Mouse (Mus musculus): ENCODE measurements around the gene Cox8b. TPM values are rescaled to one million over a fixed set of nuclear protein-coding genes. Genes with fewer than 3 reads are reported as not detected.
A peak's percentile ranks its signal among the peaks of the same experiment; 100 is the strongest.

The Cox8b gene
- total RNA-seq, 1 experiment = not detected

DNA sequence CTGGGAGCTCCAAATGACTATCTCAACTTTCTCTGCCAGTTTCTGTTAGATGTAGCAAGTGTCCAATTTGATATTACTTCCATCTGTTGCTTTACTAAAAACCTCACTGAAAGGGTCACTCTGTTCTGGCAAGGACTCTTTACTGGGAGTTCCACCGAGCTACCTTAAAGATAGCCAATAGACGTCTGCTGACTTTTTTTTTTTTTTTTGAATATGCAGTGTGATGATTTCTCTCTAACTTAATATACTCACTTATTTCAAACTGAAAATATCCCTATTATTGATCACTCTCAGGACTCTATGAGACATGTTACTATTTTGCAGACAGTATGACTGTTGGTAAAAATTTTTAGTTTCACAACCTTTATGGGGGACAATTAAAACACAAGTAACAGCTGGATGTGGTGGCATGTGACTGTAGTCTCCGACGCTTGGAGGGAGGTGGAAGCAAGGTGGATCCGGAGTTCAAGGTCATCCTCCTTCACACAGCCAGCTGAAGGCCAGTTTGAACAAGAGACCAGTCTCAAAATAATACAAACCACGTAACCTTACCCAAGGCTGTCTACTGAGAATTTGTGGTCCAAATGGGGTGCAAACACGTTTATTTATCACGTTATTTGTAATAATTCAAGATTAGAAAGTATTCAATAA, 19.3 kb downstream of the Cox8b start:
- Histone ChIP-seq H3K27ac (ENCODE audit: insufficient read depth, low read depth, low read length, poor library complexity, severe bottlenecking) (no peak overlapping the region; the same call in 1 of the 2 replicates), H3K9ac (ENCODE audit: insufficient read depth, low read depth, low read length, poor library complexity, severe bottlenecking) (peak overlapping the region; percentile 71), H3K4me3 (ENCODE audit: insufficient read depth in 1 of 2, low read depth in 1 of 2, low read length in 2 of 2, poor library complexity in 1 of 2, severe bottlenecking in 1 of 2) (peak overlapping the region; percentile 83 to 95), H3K4me1 (ENCODE audit: control insufficient read depth in 2 of 2, insufficient read depth in 2 of 2, low read length in 2 of 2, poor library complexity in 1 of 2) (0 out of 4 replicates have a peak, but pooled peaks cover 0 to 3% of the 10 kb centered on the region in 2 experiments), H3K9me3 (ENCODE audit: control insufficient read depth, insufficient read depth, low read depth, low read length) (no peaks in the 10 kb centered on the region), H3K36me3 (ENCODE audit: control insufficient read depth, insufficient read depth, low read length, poor library complexity, severe bottlenecking) (peaks cover 21% of the 10 kb centered on the region)
- TF ChIP-seq ZNF384 (IDR thresholded peaks at IDR 0.05; ENCODE audit: low read depth, low read length) (0 out of 2 replicates have a peak, but pooled peaks have one; percentile 33), ZC3H11A (IDR thresholded peaks at IDR 0.05; ENCODE audit: borderline replicate concordance, low read depth, low read length) (no peak)
- DNase-seq (ENCODE audit: low read depth, low spot score) = no peak
- in situ Hi-C loops (cut with MboI; ENCODE audit: low sequenced_read_pairs in 2 of 2, unreplicated experiment in 2 of 2) = no loop called here

DNA sequence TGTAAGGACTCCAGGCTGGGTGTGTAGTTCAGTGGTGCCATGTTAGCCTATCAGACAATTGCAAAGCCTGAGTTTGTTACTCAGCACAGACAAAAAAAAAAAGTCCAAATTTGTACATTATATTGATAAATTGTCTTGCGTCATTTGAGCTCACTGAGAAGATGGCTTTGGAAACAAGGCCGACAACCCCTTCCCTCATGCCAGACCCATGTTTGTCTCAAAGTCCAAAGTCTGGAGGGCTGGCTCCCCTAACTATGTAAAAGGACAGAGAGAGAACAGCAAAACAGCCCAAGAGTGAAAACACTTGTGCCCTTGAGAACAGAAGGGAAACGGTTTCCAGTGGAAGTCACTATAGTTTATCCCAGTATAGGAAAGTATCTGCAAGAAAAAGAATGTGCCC, 19.8 kb downstream of the Cox8b start:
- TF ChIP-seq HCFC1 (IDR thresholded peaks at IDR 0.05; ENCODE audit: borderline replicate concordance, insufficient read depth, low read length) (no peak), CHD2 (IDR thresholded peaks at IDR 0.05; ENCODE audit: low read depth, low read length) (no peak)
- no peak overlapping the region for H3K9ac ChIP-seq (ENCODE audit: insufficient read depth, low read depth, low read length, poor library complexity, severe bottlenecking)
- peaks cover 21% of the 10 kb centered on the region for H3K36me3 ChIP-seq (ENCODE audit: control insufficient read depth, insufficient read depth, low read length, poor library complexity, severe bottlenecking)
- H3K4me1 ChIP-seq (ENCODE audit: control insufficient read depth in 2 of 2, insufficient read depth in 2 of 2, low read length in 2 of 2, poor library complexity in 1 of 2) = 0 out of 4 replicates have a peak, but pooled peaks cover 0 to 3% of the 10 kb centered on the region in 2 experiments
- H3K9me3 ChIP-seq (ENCODE audit: control insufficient read depth, insufficient read depth, low read depth, low read length) = no peaks in the 10 kb centered on the region
- in situ Hi-C loops (cut with MboI; ENCODE audit: low sequenced_read_pairs in 2 of 2, unreplicated experiment in 2 of 2) = no loop called here
- no peak for DNase-seq (ENCODE audit: low read depth, low spot score)
- no peak overlapping the region for H3K27ac ChIP-seq (ENCODE audit: insufficient read depth, low read depth, low read length, poor library complexity, severe bottlenecking)
- H3K4me3 ChIP-seq (ENCODE audit: insufficient read depth in 1 of 2, low read depth in 1 of 2, low read length in 2 of 2, poor library complexity in 1 of 2, severe bottlenecking in 1 of 2) = no peak overlapping the region

DNA sequence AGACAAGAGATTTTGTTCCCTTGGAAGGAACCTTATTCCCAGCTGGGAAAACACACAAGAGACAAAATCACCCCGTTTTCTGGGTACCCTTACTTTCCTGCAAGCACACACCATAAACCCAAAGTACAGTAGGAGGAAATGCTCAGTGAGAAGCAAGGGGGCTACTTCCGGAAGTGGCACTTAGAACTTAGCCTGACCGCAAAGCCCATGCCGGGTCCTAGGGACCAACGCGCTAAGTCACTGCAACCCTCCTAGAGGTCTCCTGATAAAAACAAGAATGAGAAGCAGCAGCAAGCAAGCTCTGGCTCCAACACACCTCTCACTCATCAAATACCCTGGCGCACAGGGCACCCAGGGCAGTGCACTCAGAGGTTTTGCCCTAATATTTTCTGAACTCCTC, 20.9 kb downstream of the Cox8b start:
- no peak for TF ChIP-seq MAFK (IDR thresholded peaks at IDR 0.05; ENCODE audit: insufficient read depth, low read depth, low read length)
- no peak for TF ChIP-seq CHD2 (IDR thresholded peaks at IDR 0.05; ENCODE audit: low read depth, low read length)
- TF ChIP-seq HCFC1 (IDR thresholded peaks at IDR 0.05; ENCODE audit: borderline replicate concordance, insufficient read depth, low read length) = no peak
- no peak for TF ChIP-seq ZNF384 (IDR thresholded peaks at IDR 0.05; ENCODE audit: low read depth, low read length)
- TF ChIP-seq ZC3H11A (IDR thresholded peaks at IDR 0.05; ENCODE audit: borderline replicate concordance, low read depth, low read length) = no peak
- H3K36me3 ChIP-seq (ENCODE audit: control insufficient read depth, insufficient read depth, low read length, poor library complexity, severe bottlenecking) = peaks cover 28% of the 10 kb centered on the region
- in situ Hi-C loops (cut with MboI; ENCODE audit: low sequenced_read_pairs in 2 of 2, unreplicated experiment in 2 of 2) = no loop called here
- no peak overlapping the region for H3K9ac ChIP-seq (ENCODE audit: insufficient read depth, low read depth, low read length, poor library complexity, severe bottlenecking)
- no peaks in the 10 kb centered on the region for H3K9me3 ChIP-seq (ENCODE audit: control insufficient read depth, insufficient read depth, low read depth, low read length)
- H3K4me1 ChIP-seq (ENCODE audit: control insufficient read depth in 2 of 2, insufficient read depth in 2 of 2, low read length in 2 of 2, poor library complexity in 1 of 2) = 0 out of 4 replicates have a peak, but pooled peaks cover 0 to 3% of the 10 kb centered on the region in 2 experiments
- no peak overlapping the region for H3K27ac ChIP-seq (ENCODE audit: insufficient read depth, low read depth, low read length, poor library complexity, severe bottlenecking)
- no peak for DNase-seq (ENCODE audit: low read depth, low spot score)
- H3K4me3 ChIP-seq (ENCODE audit: insufficient read depth in 1 of 2, low read depth in 1 of 2, low read length in 2 of 2, poor library complexity in 1 of 2, severe bottlenecking in 1 of 2) = no peak overlapping the region

DNA sequence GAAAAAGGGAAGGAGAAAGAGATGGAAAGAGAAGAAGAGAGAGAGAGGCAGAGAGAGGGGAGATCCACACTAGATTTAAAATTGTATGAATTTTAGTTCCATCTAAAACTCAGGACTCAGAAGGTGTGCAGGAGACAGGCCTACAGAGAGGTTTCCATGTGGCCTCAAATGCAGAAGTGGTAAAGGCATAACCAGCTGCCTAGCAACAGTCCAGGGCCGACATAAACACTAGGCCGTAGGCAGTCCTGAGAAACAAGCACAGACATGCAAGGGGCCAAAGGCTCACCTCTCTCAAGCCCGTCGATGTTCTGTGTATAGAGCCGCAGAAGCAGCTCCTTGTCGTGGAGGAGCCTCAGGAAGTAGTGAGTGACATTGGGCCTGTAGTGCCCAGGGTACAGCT, 22.9 kb downstream of the Cox8b start:
- Histone ChIP-seq H3K4me1 (ENCODE audit: control insufficient read depth in 2 of 2, insufficient read depth in 2 of 2, low read length in 2 of 2, poor library complexity in 1 of 2) (no peaks in the 10 kb centered on the region), H3K9me3 (ENCODE audit: control insufficient read depth, insufficient read depth, low read depth, low read length) (no peaks in the 10 kb centered on the region), H3K4me3 (ENCODE audit: insufficient read depth in 1 of 2, low read depth in 1 of 2, low read length in 2 of 2, poor library complexity in 1 of 2, severe bottlenecking in 1 of 2) (no peak overlapping the region), H3K9ac (ENCODE audit: insufficient read depth, low read depth, low read length, poor library complexity, severe bottlenecking) (peak overlapping the region; percentile 34; the same call in 1 of the 2 replicates), H3K27ac (ENCODE audit: insufficient read depth, low read depth, low read length, poor library complexity, severe bottlenecking) (no peak overlapping the region), H3K36me3 (ENCODE audit: control insufficient read depth, insufficient read depth, low read length, poor library complexity, severe bottlenecking) (peaks cover 31% of the 10 kb centered on the region)
- in situ Hi-C loops (cut with MboI; ENCODE audit: low sequenced_read_pairs in 2 of 2, unreplicated experiment in 2 of 2) = no loop called here
- TF ChIP-seq ZC3H11A (IDR thresholded peaks at IDR 0.05; ENCODE audit: borderline replicate concordance, low read depth, low read length) (no peak), ZNF384 (IDR thresholded peaks at IDR 0.05; ENCODE audit: low read depth, low read length) (no peak), MAFK (IDR thresholded peaks at IDR 0.05; ENCODE audit: insufficient read depth, low read depth, low read length) (no peak), HCFC1 (IDR thresholded peaks at IDR 0.05; ENCODE audit: borderline replicate concordance, insufficient read depth, low read length) (no peak), CHD2 (IDR thresholded peaks at IDR 0.05; ENCODE audit: low read depth, low read length) (no peak)
- no peak for DNase-seq (ENCODE audit: low read depth, low spot score)

DNA sequence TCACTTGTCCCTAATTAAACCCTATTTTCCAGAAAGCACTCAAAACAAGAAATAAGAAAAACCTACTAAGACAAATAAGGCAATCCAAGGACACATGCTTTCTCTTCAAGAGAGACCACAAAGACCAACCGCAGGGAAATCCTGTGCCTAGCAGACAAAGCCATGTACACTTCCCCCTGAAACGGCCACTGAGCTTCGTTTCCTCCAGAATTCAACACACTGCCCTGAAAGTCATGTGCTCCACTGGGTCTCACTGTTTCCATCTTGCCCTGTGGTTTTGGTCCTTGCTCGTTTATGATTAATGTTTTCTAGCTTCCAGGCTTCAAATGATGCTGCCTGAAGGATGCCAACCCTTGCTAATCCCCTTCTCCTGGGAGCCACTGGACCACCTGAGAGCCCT, 26.0 kb downstream of the Cox8b start:
- no peak for DNase-seq (ENCODE audit: low read depth, low spot score)
- TF ChIP-seq MAFK (IDR thresholded peaks at IDR 0.05; ENCODE audit: insufficient read depth, low read depth, low read length) (no peak), ZNF384 (IDR thresholded peaks at IDR 0.05; ENCODE audit: low read depth, low read length) (no peak)
- in situ Hi-C loops (cut with MboI; ENCODE audit: low sequenced_read_pairs in 2 of 2, unreplicated experiment in 2 of 2) = no loop called here
- no peaks in the 10 kb centered on the region for H3K9me3 ChIP-seq (ENCODE audit: control insufficient read depth, insufficient read depth, low read depth, low read length)
- H3K4me1 ChIP-seq (ENCODE audit: control insufficient read depth in 2 of 2, insufficient read depth in 2 of 2, low read length in 2 of 2, poor library complexity in 1 of 2) = no peaks in the 10 kb centered on the region
- H3K27ac ChIP-seq (ENCODE audit: insufficient read depth, low read depth, low read length, poor library complexity, severe bottlenecking) = no peak overlapping the region
- H3K9ac ChIP-seq (ENCODE audit: insufficient read depth, low read depth, low read length, poor library complexity, severe bottlenecking) = no peak overlapping the region
- H3K36me3 ChIP-seq (ENCODE audit: control insufficient read depth, insufficient read depth, low read length, poor library complexity, severe bottlenecking) = peaks cover 34% of the 10 kb centered on the region
- no peak overlapping the region for H3K4me3 ChIP-seq (ENCODE audit: insufficient read depth in 1 of 2, low read depth in 1 of 2, low read length in 2 of 2, poor library complexity in 1 of 2, severe bottlenecking in 1 of 2)

Measured in ES-E14 (cell line).